Mouse (Mus musculus): ENCODE measurements around the gene Sgms1.

Gene Sgms1

GRCm38 (mm10) chr19:32292782-32293776 is 96.4 kb downstream of the Sgms1 start:
- DNase-seq (ENCODE audit: low spot score in 2 of 2), result no peak

GRCm38 (mm10) chr19:32292067-32292739 is 97.3 kb downstream of the Sgms1 start:
- no peak for DNase-seq (ENCODE audit: low spot score in 2 of 2)

- no peak for DNase-seq (ENCODE audit: low spot score in 2 of 2)
Observed at GRCm38 (mm10) chr19:32291130-32291529, 98.4 kb downstream of the Sgms1 start.

GRCm38 (mm10) chr19:32288895-32289294 is 100.6 kb downstream of the Sgms1 start:
- no peak for DNase-seq (ENCODE audit: low spot score in 2 of 2)

- DNase-seq (ENCODE audit: low spot score in 2 of 2), result no peak
Observed at GRCm38 (mm10) chr19:32287839-32288238, 101.7 kb downstream of the Sgms1 start.

- DNase-seq (ENCODE audit: low spot score in 2 of 2), result no peak
Observed at GRCm38 (mm10) chr19:32285455-32285831, 104.1 kb downstream of the Sgms1 start.

GRCm38 (mm10) chr19:32284681-32285454 is 104.6 kb downstream of the Sgms1 start:
- DNase-seq (ENCODE audit: low spot score in 2 of 2), result no peak

- no peak for DNase-seq (ENCODE audit: low spot score in 2 of 2)
Observed at GRCm38 (mm10) chr19:32281917-32282316, 107.6 kb downstream of the Sgms1 start.

- DNase-seq (ENCODE audit: low spot score in 2 of 2), result peak in 1 of 2 experiments; percentile 35
Observed at GRCm38 (mm10) chr19:32280380-32280779, 109.1 kb downstream of the Sgms1 start.

GRCm38 (mm10) chr19:32279400-32279799 is 110.1 kb downstream of the Sgms1 start:
- DNase-seq (ENCODE audit: low spot score in 2 of 2), result no peak

- DNase-seq (ENCODE audit: low spot score in 2 of 2), result no peak
Observed at GRCm38 (mm10) chr19:32277869-32278268, 111.6 kb downstream of the Sgms1 start.

GRCm38 (mm10) chr19:32277287-32277686 is 112.2 kb downstream of the Sgms1 start:
- no peak for DNase-seq (ENCODE audit: low spot score in 2 of 2)

- no peak for DNase-seq (ENCODE audit: low spot score in 2 of 2)
Observed at GRCm38 (mm10) chr19:32276817-32277216, 112.7 kb downstream of the Sgms1 start.

GRCm38 (mm10) chr19:32276263-32276662 is 113.3 kb downstream of the Sgms1 start:
- no peak for DNase-seq (ENCODE audit: low spot score in 2 of 2)

- DNase-seq (ENCODE audit: low spot score in 2 of 2), result no peak
Observed at GRCm38 (mm10) chr19:32275068-32275925, 114.2 kb downstream of the Sgms1 start.

GRCm38 (mm10) chr19:32274145-32274544 is 115.4 kb downstream of the Sgms1 start:
- no peak for DNase-seq (ENCODE audit: low spot score in 2 of 2)

- DNase-seq (ENCODE audit: low spot score in 2 of 2), result no peak
Observed at GRCm38 (mm10) chr19:32273714-32274113, 115.8 kb downstream of the Sgms1 start.

- DNase-seq (ENCODE audit: low spot score in 2 of 2), result no peak
Observed at GRCm38 (mm10) chr19:32272475-32273260, 116.8 kb downstream of the Sgms1 start.

GRCm38 (mm10) chr19:32271455-32272200 is 117.9 kb downstream of the Sgms1 start:
- DNase-seq (ENCODE audit: low spot score in 2 of 2), result no peak

- DNase-seq (ENCODE audit: low spot score in 2 of 2), result no peak
Observed at GRCm38 (mm10) chr19:32269844-32270176, 119.7 kb downstream of the Sgms1 start.
